Mouse (Mus musculus) intestine, embryonic 16.5 days (tissue): ENCODE results near the gene Gm16253. TPM values are rescaled to one million over a fixed set of nuclear protein-coding genes. Genes with fewer than 3 reads are reported as not detected.
A peak's percentile ranks its signal among the peaks of the same experiment; 100 is the strongest.

Experiments used
- ATAC-seq: fragments of 200-750 bp; cut with Nextera tagmentation; 2 replicates; pipeline ENCODE4 v1.8.0; 2017; ENCODE audit warnings: moderate TSS enrichment, moderate library complexity
- H3K27ac ChIP-seq: fragments of 300-500 bp; sonication (generic); 2 replicates; pipeline ENCODE4 v1.5.1; 2014; ENCODE audit warnings: mild to moderate bottlenecking, low read length
- H3K27me3 ChIP-seq: fragments of 300-500 bp; sonication (generic); replicated peaks from 2 replicates; pipeline ENCODE4 v1.6.1; 2014; ENCODE audit warnings: low read length, control low read depth, mixed read lengths; ENCODE audit not compliant: control insufficient read depth, insufficient read depth
- H3K36me3 ChIP-seq: fragments of 300-500 bp; sonication (generic); 2 replicates; pipeline ENCODE4 v1.6.1; 2014; ENCODE audit warnings: low read length, control low read depth; ENCODE audit not compliant: control insufficient read depth, insufficient read depth
- H3K4me1 ChIP-seq: fragments of 300-500 bp; sonication (generic); 2 replicates; pipeline ENCODE4 v1.6.1; 2014; ENCODE audit warnings: low read length, control low read depth, mixed read lengths; ENCODE audit not compliant: control insufficient read depth, insufficient read depth
- H3K4me2 ChIP-seq: fragments of 300-500 bp; sonication (generic); 2 replicates; pipeline ENCODE4 v1.6.1; 2014; ENCODE audit warnings: low read depth, low read length, control low read depth
- H3K4me3 ChIP-seq: fragments of 300-500 bp; sonication (generic); 2 replicates; pipeline ENCODE4 v1.5.1; 2014; ENCODE audit warnings: mild to moderate bottlenecking, low read length
- H3K9ac ChIP-seq: fragments of 300-500 bp; sonication (generic); 2 replicates; pipeline ENCODE4 v1.6.1; 2014; ENCODE audit warnings: low read depth, low read length
- H3K9me3 ChIP-seq: fragments of 300-500 bp; sonication (generic); 2 replicates; pipeline ENCODE4 v1.6.1; 2016; ENCODE audit warnings: low read length, control low read depth; ENCODE audit not compliant: control insufficient read depth
- WGBS: fragments of 180-500 bp; shearing (Covaris S2); extraction: QIAGEN DNeasy Blood & Tissue Kit; methylation state at CpG from one replicate; pipeline ENCODE4 v1.1.7; 2014; 5-methylcytosine and 5-hydroxymethylcytosine counted together
- polyA plus RNA-seq: library from polyadenylated mRNA; unstranded; fragments of >200 nt; fragmentation: Nextera tagmentation; extraction: Ambion mirVana; gene quantifications from 2 replicates; pipeline ENCODE4 v1.2.1, GENCODE M21; 2015

Gm16253 gene
- polyA plus RNA-seq, 1 experiment from 2014 or later: 0.97 TPM

GRCm38 (mm10) chr3:96569506-96569905 lies 7.3 kb upstream of the Gm16253 start:
- Histone ChIP-seq H3K36me3 (no peaks in the 10 kb centered on the region), H3K27ac (peak overlapping the region; percentile 15; the same call in 1 of the 2 replicates)

DNA sequence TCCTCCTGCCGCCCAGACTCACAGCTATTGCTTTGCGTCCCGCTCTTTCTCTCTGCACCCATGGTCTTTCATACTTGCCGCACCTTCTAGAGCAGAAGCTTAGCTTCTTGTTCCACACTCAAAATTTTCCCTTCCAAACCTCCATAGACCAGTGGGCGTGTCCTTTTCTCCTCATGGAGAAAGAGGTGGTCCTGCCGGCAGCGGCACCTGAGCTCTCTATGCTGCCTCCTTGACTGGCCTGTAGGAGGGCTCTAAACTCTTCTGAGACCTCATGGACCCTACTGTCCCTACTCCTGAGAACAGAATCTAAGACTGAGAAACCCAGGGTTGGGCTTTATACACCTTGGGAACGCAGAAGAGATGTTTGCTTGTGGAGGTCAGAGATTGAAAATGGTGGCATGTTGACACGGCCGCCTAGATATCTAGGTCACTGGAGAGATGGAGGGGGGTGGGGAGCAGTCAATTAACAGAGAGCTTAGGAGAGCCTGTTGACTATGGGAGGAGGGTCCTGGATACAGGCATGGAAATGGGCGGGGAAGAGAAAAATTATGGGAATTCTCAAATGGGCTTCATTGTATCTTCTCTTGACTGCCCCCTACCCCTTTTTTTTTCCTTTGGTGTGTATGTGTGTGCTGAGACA lies 6.7 kb upstream of the Gm16253 start:
- ATAC-seq: no peak
- WGBS: 82% methylated on average over 11 of the region's 11 CpGs
- H3K9ac ChIP-seq: no peak overlapping the region
- peaks cover 19% of the 10 kb centered on the region for H3K4me1 ChIP-seq
- H3K36me3 ChIP-seq: no peaks in the 10 kb centered on the region
- no peak overlapping the region for H3K4me2 ChIP-seq
- no peak overlapping the region for H3K27ac ChIP-seq
- H3K9me3 ChIP-seq: no peaks in the 10 kb centered on the region
- no peak overlapping the region for H3K4me3 ChIP-seq
- no peaks in the 10 kb centered on the region for H3K27me3 ChIP-seq

More at GRCm38 (mm10) chr3:96569506-96569905, 7.3 kb upstream of the Gm16253 start:
- H3K4me3 ChIP-seq: no peak overlapping the region
- H3K4me1 ChIP-seq: peaks cover 24% of the 10 kb centered on the region
- 91% methylated on average over 13 of the region's 13 CpGs for WGBS
- no peak for ATAC-seq
- H3K27me3 ChIP-seq: no peaks in the 10 kb centered on the region
- no peaks in the 10 kb centered on the region for H3K9me3 ChIP-seq
- H3K4me2 ChIP-seq: no peak overlapping the region
- no peak overlapping the region for H3K9ac ChIP-seq

GRCm38 (mm10) chr3:96570643-96571042 lies 6.1 kb upstream of the Gm16253 start:
- H3K4me1 ChIP-seq: peaks cover 18% of the 10 kb centered on the region
- no peaks in the 10 kb centered on the region for H3K9me3 ChIP-seq
- WGBS: 67% methylated on average over 7 of the region's 7 CpGs
- no peak overlapping the region for H3K9ac ChIP-seq
- no peak overlapping the region for H3K4me3 ChIP-seq
- no peaks in the 10 kb centered on the region for H3K27me3 ChIP-seq
- H3K4me2 ChIP-seq: no peak overlapping the region
- H3K27ac ChIP-seq: no peak overlapping the region; the same call in 1 of the 2 replicates
- no peaks in the 10 kb centered on the region for H3K36me3 ChIP-seq
- no peak for ATAC-seq

- WGBS: 80% methylated on average over 2 of the region's 2 CpGs
- Histone ChIP-seq H3K27ac (no peak overlapping the region; the same call in 1 of the 2 replicates), H3K4me3 (no peak overlapping the region), H3K4me2 (no peak overlapping the region), H3K9me3 (no peaks in the 10 kb centered on the region), H3K27me3 (no peaks in the 10 kb centered on the region), H3K36me3 (no peaks in the 10 kb centered on the region), H3K4me1 (peaks cover 18% of the 10 kb centered on the region), H3K9ac (no peak overlapping the region)
- ATAC-seq: no peak
Observed at GRCm38 (mm10) chr3:96571336-96571735, 5.4 kb upstream of the Gm16253 start.

- Histone ChIP-seq H3K4me2 (no peak overlapping the region), H3K27ac (peak overlapping the region; percentile 33; the same call in 1 of the 2 replicates)
Observed at GRCm38 (mm10) chr3:96571896-96572698, 4.7 kb upstream of the Gm16253 start.

GRCm38 (mm10) chr3:96573611-96574511 lies 2.9 kb upstream of the Gm16253 start:
- Histone ChIP-seq H3K4me3 (no peak overlapping the region), H3K9ac (no peak overlapping the region; the same call in 1 of the 2 replicates), H3K27me3 (no peaks in the 10 kb centered on the region), H3K9me3 (no peaks in the 10 kb centered on the region), H3K27ac (peak overlapping the region; percentile 25; the same call in 1 of the 2 replicates), H3K4me2 (no peak overlapping the region), H3K36me3 (no peaks in the 10 kb centered on the region), H3K4me1 (peaks cover 16% of the 10 kb centered on the region)
- no peak for ATAC-seq
- WGBS: 74% methylated on average over 19 of the region's 19 CpGs

More at GRCm38 (mm10) chr3:96571896-96572698, 4.7 kb upstream of the Gm16253 start:
- ATAC-seq: no peak
- no peaks in the 10 kb centered on the region for H3K27me3 ChIP-seq
- H3K9me3 ChIP-seq: no peaks in the 10 kb centered on the region
- no peak overlapping the region for H3K9ac ChIP-seq
- no peaks in the 10 kb centered on the region for H3K36me3 ChIP-seq
- H3K4me3 ChIP-seq: no peak overlapping the region
- H3K4me1 ChIP-seq: peaks cover 13% of the 10 kb centered on the region
- WGBS: 76% methylated on average over 16 of the region's 16 CpGs

GRCm38 (mm10) chr3:96575272-96575984 lies 1.4 kb upstream of the Gm16253 start:
- peak overlapping the region; percentile 96 for H3K27ac ChIP-seq
- H3K9ac ChIP-seq: no peak overlapping the region
- H3K36me3 ChIP-seq: no peaks in the 10 kb centered on the region
- no peaks in the 10 kb centered on the region for H3K9me3 ChIP-seq
- H3K4me3 ChIP-seq: no peak overlapping the region
- WGBS: 63% methylated on average over 8 of the region's 8 CpGs
- peak overlapping the region; percentile 46 for H3K4me2 ChIP-seq
- ATAC-seq: peak; percentile 43
- H3K27me3 ChIP-seq: no peaks in the 10 kb centered on the region
- peaks cover 16% of the 10 kb centered on the region for H3K4me1 ChIP-seq

GRCm38 (mm10) chr3:96576005-96576658 lies 652 bp upstream of the Gm16253 start:
- peak overlapping the region; percentile 46 for H3K4me2 ChIP-seq
- H3K27ac ChIP-seq: peak overlapping the region; percentile 96
- peak overlapping the region; percentile 42 for H3K9ac ChIP-seq
- ATAC-seq: peak; percentile 60
- H3K27me3 ChIP-seq: no peaks in the 10 kb centered on the region
- H3K4me1 ChIP-seq: peaks cover 16% of the 10 kb centered on the region
- H3K9me3 ChIP-seq: no peaks in the 10 kb centered on the region
- peak overlapping the region; percentile 21 for H3K4me3 ChIP-seq
- no peaks in the 10 kb centered on the region for H3K36me3 ChIP-seq
- 26% methylated on average over 14 of the region's 14 CpGs for WGBS
